Mouse (Mus musculus): ENCODE data around the gene Zfp865.

DNA sequence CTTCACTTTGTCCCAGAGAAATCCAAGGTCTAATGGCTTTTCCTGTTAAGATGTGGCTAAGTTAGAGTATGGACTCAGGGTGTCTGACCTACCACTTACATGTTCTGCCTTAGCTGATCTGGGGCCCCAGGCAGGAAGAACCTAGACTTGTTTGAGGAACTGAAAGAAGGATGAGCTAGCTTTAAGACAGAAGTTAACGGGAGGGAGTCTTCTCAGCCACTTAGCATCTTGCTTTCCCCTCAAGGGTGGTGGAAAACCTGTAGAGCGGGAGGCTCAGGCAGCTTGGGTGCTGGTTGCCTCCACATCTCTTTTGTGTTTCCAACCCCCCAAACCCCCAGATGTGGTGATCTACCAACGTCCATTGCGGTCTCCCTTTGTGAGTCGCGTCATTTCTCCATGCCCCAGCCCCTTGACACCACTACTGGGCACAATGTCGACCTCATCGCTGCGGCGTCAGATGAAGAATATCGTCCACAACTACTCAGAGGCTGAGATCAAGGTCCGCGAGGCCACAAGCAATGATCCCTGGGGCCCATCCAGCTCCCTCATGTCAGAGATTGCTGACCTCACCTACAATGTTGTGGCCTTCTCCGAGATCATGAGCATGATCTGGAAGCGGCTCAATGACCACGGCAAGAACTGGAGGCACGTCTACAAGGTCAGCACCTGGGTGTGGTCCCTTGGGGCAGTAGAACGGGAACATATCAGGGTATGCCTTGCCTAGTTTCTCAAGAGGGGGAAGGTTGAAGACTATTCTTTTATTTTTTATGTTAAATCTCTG is 63.3 kb downstream of the Zfp865 start:
- no peak for TF ChIP-seq TCF12 (IDR thresholded peaks at IDR 0.05; ENCODE audit: insufficient read depth, poor library complexity, severe bottlenecking)
- no peak for TF ChIP-seq POLR2A (IDR thresholded peaks at IDR 0.05; ENCODE audit: insufficient read length, low read depth)
- TF ChIP-seq E2F4 (IDR thresholded peaks at IDR 0.05; ENCODE audit: insufficient read depth), result no peak

Measured in myocyte (in vitro differentiated cells).